Mouse (Mus musculus) MEL (cell line): ENCODE data around the gene Nbeal1.

Experiments used
- CTCF ChIP-seq, 3 experiments: IDR thresholded peaks in 2 of 3; conservative IDR thresholded peaks in 1 of 3; 2 replicates each; pipeline ENCODE4 v1.5.1; 2011 to 2012; ENCODE audit warnings: low read length in 3 of 3, low read depth in 2 of 3, mild to moderate bottlenecking in 2 of 3, improper control_type of control experiment in 1 of 3, inconsistent platforms in 1 of 3, mixed read lengths in 1 of 3, moderate library complexity in 1 of 3; ENCODE audit not compliant: control insufficient read depth in 1 of 3, insufficient read depth in 1 of 3, poor library complexity in 1 of 3, severe bottlenecking in 1 of 3
- EP300 ChIP-seq, 2 experiments: IDR thresholded peaks; 2 replicates each; pipeline ENCODE4 v1.6.1; 2011; ENCODE audit warnings: improper control_type of control experiment in 2 of 2, low read length in 2 of 2, low read depth in 1 of 2, mild to moderate bottlenecking in 1 of 2
- JUND ChIP-seq: IDR thresholded peaks from 2 replicates; pipeline ENCODE4 v1.6.1; 2011; ENCODE audit warnings: low read depth, mild to moderate bottlenecking, improper control_type of control experiment, low read length
- MAFK ChIP-seq: IDR thresholded peaks from 2 replicates; pipeline ENCODE4 v1.6.1; 2011; ENCODE audit warnings: low read depth, mild to moderate bottlenecking, low read length, improper control_type of control experiment, borderline replicate concordance
- MYC ChIP-seq: IDR thresholded peaks from 2 replicates; pipeline ENCODE4 v1.6.1; 2011; ENCODE audit warnings: low read depth, mild to moderate bottlenecking, low read length, improper control_type of control experiment, moderate library complexity
- POLR2A ChIP-seq, 2 experiments: IDR thresholded peaks; 2 replicates each; pipeline ENCODE4 v1.6.1; 2011 to 2012; ENCODE audit warnings: low read length in 2 of 2, mild to moderate bottlenecking in 2 of 2, control low read depth in 1 of 2, improper control_type of control experiment in 1 of 2, low read depth in 1 of 2, moderate library complexity in 1 of 2; ENCODE audit not compliant: control insufficient read depth in 1 of 2, insufficient read depth in 1 of 2, poor library complexity in 1 of 2
- POLR2AphosphoS2 ChIP-seq: IDR thresholded peaks from 2 replicates; pipeline ENCODE4 v1.6.1; 2011; ENCODE audit warnings: low read length, improper control_type of control experiment
- TAL1 ChIP-seq: IDR thresholded peaks from 2 replicates; pipeline ENCODE4 v1.6.1; 2012; ENCODE audit warnings: mild to moderate bottlenecking, inconsistent platforms, low read length, moderate library complexity, mixed read lengths
- ZKSCAN1 ChIP-seq: IDR thresholded peaks from 2 replicates; pipeline ENCODE4 v1.6.1; 2012; ENCODE audit warnings: low read depth, mild to moderate bottlenecking, inconsistent platforms, low read length, improper control_type of control experiment, moderate library complexity

- TF ChIP-seq POLR2A (IDR thresholded peaks at IDR 0.05; ENCODE audit: control insufficient read depth in 1 of 2, insufficient read depth in 1 of 2, low read depth in 1 of 2, low read length in 2 of 2, poor library complexity in 1 of 2): no peak
- TF ChIP-seq CTCF (IDR thresholded peaks at IDR 0.05 in 2 of 3, conservative IDR thresholded peaks at IDR 0.05 in 1 of 3; ENCODE audit: control insufficient read depth in 1 of 3, insufficient read depth in 1 of 3, low read depth in 2 of 3, low read length in 3 of 3, poor library complexity in 1 of 3, severe bottlenecking in 1 of 3): peak; percentile 32 to 74 (median 46); a peak in 5 of 6 replicates
- no peak for TF ChIP-seq ZKSCAN1
- TF ChIP-seq MAFK: no peak
- TF ChIP-seq POLR2AphosphoS2: no peak
- TF ChIP-seq JUND: no peak
- TF ChIP-seq MYC: 0 out of 2 replicates have a peak, but pooled peaks have one; percentile 33
- TF ChIP-seq TAL1: no peak
- TF ChIP-seq EP300 (IDR thresholded peaks at IDR 0.05; ENCODE audit: low read depth in 1 of 2, low read length in 2 of 2): no peak
Measured at GRCm38 (mm10) chr1:60272471-60272870, 92.1 kb downstream of the Nbeal1 start.
